Mouse (Mus musculus) embryonic facial prominence, embryonic 12.5 days (tissue): ENCODE measurements around the gene Egfr. TPM values are rescaled to one million over a fixed set of nuclear protein-coding genes. Genes with fewer than 3 reads are reported as not detected.

ENCODE experiments used
- ATAC-seq: fragments of 200-750 bp; cut with Nextera tagmentation; 2 replicates; pipeline ENCODE4 v1.8.0; 2017; ENCODE audit not compliant: insufficient number of reproducible peaks, insufficient read depth, low FRiP score, low TSS enrichment
- H3K27ac ChIP-seq: fragments of 300-500 bp; sonication (generic); 2 replicates; pipeline ENCODE4 v1.5.1; 2016; ENCODE audit warnings: mild to moderate bottlenecking
- H3K27me3 ChIP-seq: fragments of 300-500 bp; sonication (generic); 2 replicates; pipeline ENCODE4 v1.6.1; 2016; ENCODE audit warnings: mild to moderate bottlenecking, moderate library complexity
- H3K36me3 ChIP-seq: fragments of 300-500 bp; sonication (generic); 2 replicates; pipeline ENCODE4 v1.6.1; 2016; ENCODE audit warnings: mild to moderate bottlenecking
- H3K4me1 ChIP-seq: fragments of 300-500 bp; sonication (generic); 2 replicates; pipeline ENCODE4 v1.6.1; 2016
- H3K4me2 ChIP-seq: fragments of 300-500 bp; sonication (generic); replicated peaks from 2 replicates; pipeline ENCODE4 v1.6.1; 2016; ENCODE audit warnings: mild to moderate bottlenecking, moderate library complexity
- H3K4me3 ChIP-seq: fragments of 300-500 bp; sonication (generic); 2 replicates; pipeline ENCODE4 v1.5.1; 2016; ENCODE audit warnings: mild to moderate bottlenecking
- H3K9ac ChIP-seq: fragments of 300-500 bp; sonication (generic); 2 replicates; pipeline ENCODE4 v1.6.1; 2016; ENCODE audit warnings: mild to moderate bottlenecking, moderate library complexity
- H3K9me3 ChIP-seq: fragments of 300-500 bp; sonication (generic); 2 replicates; pipeline ENCODE4 v1.6.1; 2016; ENCODE audit warnings: mild to moderate bottlenecking, moderate library complexity
- WGBS: fragments of 180-500 bp; shearing (Covaris S2); methylation state at CpG from one replicate; pipeline ENCODE4 v1.1.7; 2016; 5-methylcytosine and 5-hydroxymethylcytosine counted together
- polyA plus RNA-seq: library from polyadenylated mRNA; unstranded; fragments of >200 nt; fragmentation: Nextera tagmentation; extraction: Ambion mirVana; gene quantifications from 2 replicates; pipeline ENCODE4 v1.2.1, GENCODE M21; 2016

Gene Egfr
- 15.0 and 16.5 TPM in 2 replicates for polyA plus RNA-seq

DNA sequence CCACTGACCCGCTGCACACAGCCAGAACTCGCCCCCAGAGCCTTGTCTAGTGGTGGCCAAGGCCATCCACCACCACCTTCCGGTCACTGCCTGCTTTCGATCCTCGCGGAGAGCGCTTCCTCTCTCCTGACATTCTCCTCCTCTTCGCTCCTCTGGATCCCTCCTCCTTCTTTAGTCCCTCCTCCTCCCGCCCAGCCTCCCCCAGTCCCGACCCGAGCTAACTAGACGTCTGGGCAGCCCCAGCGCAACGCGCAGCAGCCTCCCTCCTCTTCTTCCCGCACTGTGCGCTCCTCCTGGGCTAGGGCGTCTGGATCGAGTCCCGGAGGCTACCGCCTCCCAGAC, at the start of gene Egfr:
TSS of gene Egfr (plus strand) at position 197 of the 342 bp plus-strand sequence.
- Histone ChIP-seq H3K4me1 (no peaks in the 10 kb centered on the region), H3K27me3 (peaks cover 8% of the 10 kb centered on the region; the same call in 1 of the 2 replicates), H3K9me3 (no peaks in the 10 kb centered on the region), H3K4me2 (peak within 1 kb of the TSS; percentile 80), H3K36me3 (no peaks in the 10 kb centered on the region), H3K27ac (no peak within 1 kb of the TSS), H3K9ac (peak within 1 kb of the TSS; percentile 58), H3K4me3 (peak within 1 kb of the TSS; percentile 61)
- under 1% methylated on average over 21 of the region's 21 CpGs for WGBS
- peak; percentile 90 for ATAC-seq

DNA sequence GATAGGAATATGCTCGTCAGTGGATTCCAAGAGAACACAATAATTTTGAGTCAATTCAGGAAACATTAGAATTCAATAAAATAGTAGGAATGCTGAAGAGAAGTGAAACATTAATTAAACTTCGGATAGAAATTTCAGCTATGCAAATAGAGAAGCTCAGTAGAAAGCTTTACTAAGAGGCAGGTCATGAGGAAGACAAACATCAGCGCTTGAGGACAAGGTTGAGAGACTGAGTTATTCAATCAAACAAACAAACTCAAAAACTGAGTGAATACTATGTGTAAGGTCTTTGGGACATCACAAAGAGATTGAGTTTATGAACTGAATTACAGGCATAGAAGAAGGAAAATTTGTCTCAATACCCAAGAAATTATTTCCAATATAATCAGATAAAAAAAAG, 48.8 kb upstream of the Egfr start:
- no peak overlapping the region for H3K27ac ChIP-seq
- H3K27me3 ChIP-seq, result no peaks in the 10 kb centered on the region
- H3K9me3 ChIP-seq, result no peaks in the 10 kb centered on the region
- no peak overlapping the region for H3K4me2 ChIP-seq
- H3K4me3 ChIP-seq, result no peak overlapping the region
- H3K9ac ChIP-seq, result no peak overlapping the region
- no peaks in the 10 kb centered on the region for H3K36me3 ChIP-seq
- no peaks in the 10 kb centered on the region for H3K4me1 ChIP-seq
- 91% methylated on average over 3 of the region's 3 CpGs for WGBS
- no peak for ATAC-seq

DNA sequence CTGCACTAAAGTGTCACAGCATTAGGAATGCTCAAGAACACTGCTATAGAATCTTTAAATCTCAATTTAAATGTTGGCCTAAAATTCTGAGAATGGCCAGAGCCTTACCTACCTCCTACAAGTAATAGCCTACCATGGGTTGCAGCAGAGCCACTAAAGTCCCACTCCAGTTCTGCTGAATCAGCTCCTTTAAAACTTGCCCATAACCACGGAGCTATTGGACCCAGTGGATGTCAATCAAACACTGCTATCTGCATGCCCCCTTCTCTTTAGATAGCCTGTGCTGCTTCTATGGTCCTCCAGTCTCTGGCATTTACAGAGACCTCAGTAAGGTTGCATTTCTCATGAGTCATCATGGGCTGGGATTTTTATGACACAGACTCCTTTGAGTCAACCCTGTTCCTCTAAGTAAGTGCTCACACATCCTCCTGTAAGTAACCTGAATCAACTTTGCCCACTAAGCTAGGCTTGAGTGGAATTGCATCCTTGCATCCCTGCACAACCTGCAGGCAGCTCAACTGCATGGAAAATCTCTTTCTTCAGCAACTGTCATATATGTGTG, 16.8 kb upstream of the Egfr start:
- H3K36me3 ChIP-seq, result no peaks in the 10 kb centered on the region
- no peaks in the 10 kb centered on the region for H3K4me1 ChIP-seq
- 45% methylated on average over 1 of the region's 1 CpGs for WGBS
- H3K9ac ChIP-seq, result no peak overlapping the region
- H3K27me3 ChIP-seq, result no peaks in the 10 kb centered on the region
- no peak overlapping the region for H3K27ac ChIP-seq
- H3K4me2 ChIP-seq, result no peak overlapping the region
- ATAC-seq, result no peak
- no peaks in the 10 kb centered on the region for H3K9me3 ChIP-seq
- H3K4me3 ChIP-seq, result no peak overlapping the region

DNA sequence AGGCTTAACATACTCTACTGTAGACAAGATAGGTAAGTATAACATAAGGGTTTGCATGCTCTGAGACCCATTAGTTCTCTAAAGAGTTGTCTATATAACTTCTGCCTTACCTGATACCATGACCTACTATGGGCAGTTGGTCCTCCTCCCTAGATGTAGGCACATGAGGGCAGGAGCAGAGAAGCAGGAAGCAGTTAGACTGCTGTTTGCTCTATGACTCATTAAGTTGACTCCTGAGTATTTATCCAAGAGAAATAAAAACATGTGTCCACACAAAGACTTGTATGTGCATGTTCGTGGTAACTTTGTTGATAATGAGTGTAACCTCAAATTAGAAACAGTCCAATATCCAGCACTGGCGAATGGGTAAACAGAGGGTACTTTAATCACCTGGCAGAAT, 14.7 kb upstream of the Egfr start:
- Histone ChIP-seq H3K4me2 (no peak overlapping the region), H3K36me3 (no peaks in the 10 kb centered on the region), H3K4me3 (no peak overlapping the region), H3K4me1 (peaks cover 7% of the 10 kb centered on the region; the same call in 1 of the 2 replicates), H3K9me3 (no peaks in the 10 kb centered on the region), H3K9ac (no peak overlapping the region), H3K27me3 (no peaks in the 10 kb centered on the region), H3K27ac (no peak overlapping the region)
- 58% methylated on average over 2 of the region's 2 CpGs for WGBS
- ATAC-seq, result no peak

DNA sequence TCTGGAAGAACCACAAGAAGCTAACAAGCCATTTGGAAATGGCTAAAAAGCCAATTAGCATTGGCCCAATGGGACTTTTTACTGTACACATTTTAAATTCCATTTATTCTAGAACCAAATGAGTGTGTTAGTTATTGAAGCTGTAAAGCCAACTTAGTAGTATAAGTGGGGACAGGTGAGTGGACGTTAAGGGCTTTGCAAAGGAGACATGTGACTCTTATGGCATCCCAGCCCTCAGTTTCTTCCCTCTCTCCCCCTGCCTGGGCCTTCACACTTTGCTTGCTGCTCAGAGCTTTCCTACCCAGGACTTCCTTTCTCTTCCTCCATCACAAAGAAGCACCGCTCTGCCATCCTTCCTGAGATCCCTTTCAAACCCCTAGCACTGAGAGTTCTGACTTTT, 13.3 kb upstream of the Egfr start:
- no peak overlapping the region for H3K4me2 ChIP-seq
- no peaks in the 10 kb centered on the region for H3K9me3 ChIP-seq
- no peak overlapping the region for H3K9ac ChIP-seq
- no peak for ATAC-seq
- no peak overlapping the region for H3K4me3 ChIP-seq
- H3K27me3 ChIP-seq, result no peaks in the 10 kb centered on the region
- no peak overlapping the region for H3K27ac ChIP-seq
- 84% methylated on average over 2 of the region's 2 CpGs for WGBS
- no peaks in the 10 kb centered on the region for H3K36me3 ChIP-seq
- peaks cover 7% of the 10 kb centered on the region; the same call in 1 of the 2 replicates for H3K4me1 ChIP-seq

DNA sequence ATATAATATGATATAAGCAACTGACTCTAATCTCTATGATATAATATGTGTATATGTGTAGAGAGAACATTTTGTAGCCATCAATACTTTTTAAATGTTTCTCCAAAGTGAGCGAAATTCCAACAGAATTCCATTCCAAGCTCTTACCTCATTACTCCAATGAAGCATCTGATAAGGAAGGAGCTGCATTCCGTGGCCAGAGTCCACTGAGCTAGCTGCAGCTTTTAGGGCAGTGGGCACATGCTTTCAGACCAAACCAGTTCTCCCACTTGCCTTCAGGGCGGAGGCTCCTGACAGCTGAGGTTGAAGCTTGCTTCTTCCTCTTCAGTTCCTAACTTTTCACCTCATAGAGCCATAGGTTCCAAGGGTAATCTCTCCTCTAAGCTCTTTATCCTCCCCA, 12.8 kb upstream of the Egfr start:
- H3K36me3 ChIP-seq, result no peaks in the 10 kb centered on the region
- no peak overlapping the region for H3K4me2 ChIP-seq
- H3K4me1 ChIP-seq, result peaks cover 7% of the 10 kb centered on the region; the same call in 1 of the 2 replicates
- ATAC-seq, result no peak
- H3K27ac ChIP-seq, result no peak overlapping the region
- H3K9me3 ChIP-seq, result no peaks in the 10 kb centered on the region
- H3K9ac ChIP-seq, result no peak overlapping the region
- no peaks in the 10 kb centered on the region for H3K27me3 ChIP-seq
- H3K4me3 ChIP-seq, result no peak overlapping the region
- 56% methylated on average over 3 of the region's 3 CpGs for WGBS

DNA sequence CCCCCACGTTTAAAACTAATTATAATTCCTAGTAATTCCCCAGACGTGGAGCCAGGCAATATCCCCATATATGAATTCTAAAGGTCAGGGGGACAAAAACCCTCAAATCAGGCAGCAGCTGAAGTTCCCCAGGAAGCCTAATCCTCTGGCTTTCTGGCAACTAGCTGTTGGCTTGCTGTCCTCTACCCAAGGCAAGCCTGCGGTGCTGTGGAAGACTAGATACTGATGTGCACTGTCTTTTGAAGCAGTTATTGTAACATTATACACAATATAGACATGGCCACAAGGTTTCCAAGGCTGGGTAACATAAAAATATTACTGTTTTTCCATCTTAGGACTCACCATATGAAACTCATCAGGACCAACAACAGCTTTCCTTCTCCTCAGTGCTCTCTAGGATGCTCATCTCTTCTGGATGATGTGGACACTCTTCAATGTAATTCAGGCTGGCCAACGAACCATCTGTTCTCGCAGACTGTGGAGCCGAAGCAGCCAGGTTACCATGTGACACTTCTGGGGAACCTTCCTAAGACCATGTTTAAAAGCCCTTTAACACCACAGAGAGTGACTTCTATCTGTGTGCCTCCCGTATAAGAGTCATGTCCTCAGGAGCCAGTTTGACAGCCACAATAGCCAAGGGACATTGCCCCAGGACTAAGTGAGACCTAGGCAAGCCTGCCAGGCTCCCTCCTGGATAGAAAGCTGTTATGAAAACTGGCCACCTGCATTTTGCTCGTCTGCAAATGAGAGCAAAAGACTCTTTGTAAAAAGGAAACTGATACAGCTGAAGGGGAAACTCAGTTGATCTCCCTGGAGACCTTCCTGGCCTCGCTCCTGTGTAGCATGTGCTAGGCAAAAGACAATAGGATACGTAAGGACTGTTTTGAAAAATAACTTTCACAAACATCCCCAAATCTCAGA, 11.1 kb upstream of the Egfr start:
- H3K9me3 ChIP-seq, result no peaks in the 10 kb centered on the region
- peaks cover 7% of the 10 kb centered on the region; the same call in 1 of the 2 replicates for H3K4me1 ChIP-seq
- no peak overlapping the region for H3K9ac ChIP-seq
- 56% methylated on average over 10 of the region's 10 CpGs for WGBS
- no peak for ATAC-seq
- no peak overlapping the region for H3K4me2 ChIP-seq
- no peak overlapping the region for H3K27ac ChIP-seq
- H3K4me3 ChIP-seq, result no peak overlapping the region
- no peaks in the 10 kb centered on the region for H3K36me3 ChIP-seq
- H3K27me3 ChIP-seq, result no peaks in the 10 kb centered on the region

DNA sequence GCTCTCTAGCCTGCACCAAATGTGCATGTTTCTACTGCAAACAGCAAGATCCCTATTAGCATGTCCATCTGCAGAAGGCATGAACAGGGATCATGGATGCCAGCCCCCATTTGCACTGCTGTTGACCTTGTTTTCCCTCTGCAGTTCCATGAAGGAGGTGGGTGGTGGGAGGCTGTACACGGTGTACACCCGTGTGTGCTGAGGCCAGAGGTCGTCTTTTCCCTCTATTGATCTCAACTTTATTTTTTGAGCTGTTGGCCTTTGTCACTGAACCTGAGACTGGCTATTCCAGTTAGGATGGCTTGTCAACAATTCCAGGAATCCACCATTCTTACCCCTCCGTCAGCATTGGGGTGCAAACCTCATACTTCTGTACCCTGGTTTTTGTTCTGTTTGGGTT, 9.8 kb upstream of the Egfr start:
- no peak for ATAC-seq
- no peak overlapping the region for H3K9ac ChIP-seq

DNA sequence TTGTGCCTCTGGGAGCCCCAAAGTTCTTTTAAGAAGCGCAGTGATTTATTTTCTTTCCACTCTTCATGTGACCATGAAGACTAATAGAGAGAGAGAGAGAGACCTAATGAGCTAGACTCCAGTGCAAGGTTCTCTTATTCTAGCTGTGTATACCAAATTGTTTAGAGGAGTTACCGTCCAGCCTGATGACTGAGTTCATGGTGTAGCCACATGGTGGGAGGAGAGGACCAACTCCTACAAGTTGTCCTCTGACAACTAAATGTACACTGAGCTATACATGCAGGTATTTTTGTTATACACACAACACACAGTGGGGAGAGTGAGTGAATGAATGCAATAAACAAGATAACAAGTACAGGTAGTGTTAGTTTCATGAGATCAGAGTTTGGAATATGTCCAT, 9.2 kb upstream of the Egfr start:
- Histone ChIP-seq H3K4me3 (no peak overlapping the region), H3K9ac (no peak overlapping the region), H3K27me3 (no peaks in the 10 kb centered on the region)

More for the DNA sequence above, 9.8 kb upstream of the Egfr start:
- 71% methylated on average over 4 of the region's 4 CpGs for WGBS
- Histone ChIP-seq H3K4me2 (no peak overlapping the region), H3K4me1 (peaks cover 7% of the 10 kb centered on the region; the same call in 1 of the 2 replicates), H3K27me3 (no peaks in the 10 kb centered on the region), H3K4me3 (no peak overlapping the region), H3K9me3 (no peaks in the 10 kb centered on the region), H3K27ac (no peak overlapping the region), H3K36me3 (no peaks in the 10 kb centered on the region)

DNA sequence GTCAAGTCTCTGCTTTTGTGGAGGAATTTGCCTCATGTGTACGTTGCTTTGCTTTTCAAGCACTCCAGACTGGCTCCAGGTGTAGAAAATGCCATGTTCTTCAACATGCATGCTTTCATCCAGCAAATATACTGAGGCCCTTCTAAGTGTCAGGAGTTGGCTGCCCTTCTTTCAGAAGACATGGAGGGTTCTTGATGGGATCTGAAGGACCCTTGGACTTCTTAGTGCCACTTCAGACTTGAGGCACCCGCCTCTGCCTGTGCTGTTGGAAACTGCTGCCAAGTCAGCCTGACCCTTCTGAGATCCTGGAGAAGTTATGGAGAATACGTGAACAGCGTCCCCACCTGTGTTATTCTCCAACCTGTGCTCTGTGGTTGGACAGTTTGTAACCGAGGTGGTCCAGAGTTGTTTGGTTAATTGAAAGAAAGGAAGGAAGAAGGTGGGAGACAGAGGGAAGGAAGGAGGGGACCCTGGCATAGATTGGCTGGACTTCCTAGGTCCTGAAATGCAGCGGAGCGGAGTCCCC, 483 bp upstream of the Egfr start:
- H3K9ac ChIP-seq, result peak overlapping the region; percentile 58; the same call in 1 of the 2 replicates
- H3K27me3 ChIP-seq, result peaks cover 8% of the 10 kb centered on the region; the same call in 1 of the 2 replicates
- peak overlapping the region; percentile 80 for H3K4me2 ChIP-seq
- WGBS, result 34% methylated on average over 7 of the region's 7 CpGs
- ATAC-seq, result no peak
- H3K9me3 ChIP-seq, result no peaks in the 10 kb centered on the region
- peak overlapping the region; percentile 61 for H3K4me3 ChIP-seq
- H3K4me1 ChIP-seq, result no peaks in the 10 kb centered on the region
- no peak overlapping the region for H3K27ac ChIP-seq
- H3K36me3 ChIP-seq, result no peaks in the 10 kb centered on the region

More for the DNA sequence above, 9.2 kb upstream of the Egfr start:
- WGBS, result 82% methylated on average over 2 of the region's 2 CpGs
- Histone ChIP-seq H3K27ac (no peak overlapping the region), H3K36me3 (no peaks in the 10 kb centered on the region), H3K4me2 (no peak overlapping the region), H3K9me3 (no peaks in the 10 kb centered on the region), H3K4me1 (peaks cover 7% of the 10 kb centered on the region; the same call in 1 of the 2 replicates)
- ATAC-seq, result no peak

DNA sequence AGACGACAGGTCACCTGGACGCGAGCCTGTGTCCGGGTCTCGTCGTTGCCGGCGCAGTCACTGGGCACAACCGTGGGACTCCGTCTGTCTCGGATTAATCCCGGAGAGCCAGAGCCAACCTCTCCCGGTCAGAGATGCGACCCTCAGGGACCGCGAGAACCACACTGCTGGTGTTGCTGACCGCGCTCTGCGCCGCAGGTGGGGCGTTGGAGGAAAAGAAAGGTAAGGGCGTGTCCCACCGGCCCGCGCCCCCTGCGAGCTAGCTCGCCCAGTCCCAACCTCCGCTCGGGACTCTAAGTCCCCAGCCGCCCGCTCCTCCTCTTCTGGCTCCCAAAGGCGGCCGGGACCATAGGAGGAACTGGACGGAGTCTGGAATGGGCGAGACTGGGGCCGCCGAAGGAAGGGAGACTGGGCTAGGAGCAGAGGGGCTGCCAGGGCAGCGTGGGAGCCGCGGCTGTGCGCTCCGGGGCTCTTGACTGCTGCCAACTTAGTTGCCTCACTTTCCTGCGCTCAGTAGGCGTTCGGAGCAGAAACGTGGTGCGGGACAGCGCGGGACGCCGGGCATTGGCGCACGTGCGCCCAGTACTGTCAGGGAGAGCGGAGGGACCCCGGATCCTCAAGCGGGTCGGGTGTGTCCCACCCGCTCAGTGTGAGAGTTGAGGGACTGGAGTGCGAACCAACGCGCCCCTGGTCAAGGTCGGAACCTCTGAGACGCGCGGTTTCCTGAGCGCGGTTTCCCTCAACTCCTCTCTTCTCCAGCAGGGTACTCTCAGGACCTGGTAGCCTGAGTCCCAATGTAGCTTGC, 548 bp downstream of the Egfr start:
- no peak overlapping the region for H3K27ac ChIP-seq
- ATAC-seq, result peak; percentile 53
- H3K4me2 ChIP-seq, result peak overlapping the region; percentile 80
- H3K27me3 ChIP-seq, result peaks cover 8% of the 10 kb centered on the region; the same call in 1 of the 2 replicates
- H3K9ac ChIP-seq, result peak overlapping the region; percentile 58
- H3K4me3 ChIP-seq, result peak overlapping the region; percentile 61
- under 1% methylated on average over 68 of the region's 68 CpGs for WGBS
- no peaks in the 10 kb centered on the region for H3K9me3 ChIP-seq
- H3K4me1 ChIP-seq, result no peaks in the 10 kb centered on the region
- no peaks in the 10 kb centered on the region for H3K36me3 ChIP-seq
